Mouse (Mus musculus) granulocyte monocyte progenitor cell, adult 5-6 weeks (primary cell): ENCODE data around the gene Eps15l1. TPM values are rescaled to one million over a fixed set of nuclear protein-coding genes. Genes with fewer than 3 reads are reported as not detected.

Experiments used
- ATAC-seq: replicated peaks from 2 replicates; pipeline ENCODE4 v1.8.0; 2016; ENCODE audit warnings: mild to moderate bottlenecking, moderate TSS enrichment, inconsistent platforms; ENCODE audit not compliant: poor library complexity, severe bottlenecking
- total RNA-seq, 2 experiments: library from RNA; stranded (forward) in 1 of 2; stranded (reverse) in 1 of 2; fragments of 200-712, 200-1000 nt in 1 of 2; fragments of >200 nt in 1 of 2; fragmentation: Nextera tagmentation in 1 of 2; gene quantifications; 2 replicates each; pipeline ENCODE4 v1.2.3; 2014 to 2017

Gene Eps15l1
- total RNA-seq (2014; fragmentation: Nextera tagmentation) (58.3 and 64.3 TPM in 2 replicates), total RNA-seq (2017) (34.8 and 38.6 TPM in 2 replicates)

GRCm38 (mm10) chr8:72421362-72422335 lies at the start of gene Eps15l1:
TSS of gene Eps15l1 (minus strand) at chr8:72421460.
- peak; percentile 90 for ATAC-seq

- ATAC-seq: no peak
These were observed 49.4 kb upstream of the Eps15l1 start for GRCm38 (mm10) chr8:72470684-72471083.

GRCm38 (mm10) chr8:72469984-72470383 lies 48.7 kb upstream of the Eps15l1 start:
- ATAC-seq: no peak

GRCm38 (mm10) chr8:72469243-72469642 lies 48.0 kb upstream of the Eps15l1 start:
- ATAC-seq: no peak

- ATAC-seq: no peak
These were observed 43.0 kb upstream of the Eps15l1 start for GRCm38 (mm10) chr8:72464211-72464610.

GRCm38 (mm10) chr8:72459881-72460533 lies 38.7 kb upstream of the Eps15l1 start:
- no peak for ATAC-seq

- no peak for ATAC-seq
These were observed 37.2 kb upstream of the Eps15l1 start for GRCm38 (mm10) chr8:72458457-72458856.

GRCm38 (mm10) chr8:72457806-72458205 lies 36.5 kb upstream of the Eps15l1 start:
- ATAC-seq: no peak

- ATAC-seq: no peak
These were observed 34.1 kb upstream of the Eps15l1 start for GRCm38 (mm10) chr8:72455317-72455716.

- no peak for ATAC-seq
These were observed 32.6 kb upstream of the Eps15l1 start for GRCm38 (mm10) chr8:72453904-72454303.

GRCm38 (mm10) chr8:72451516-72451915 lies 30.3 kb upstream of the Eps15l1 start:
- ATAC-seq: no peak

- no peak for ATAC-seq
These were observed 23.8 kb upstream of the Eps15l1 start for GRCm38 (mm10) chr8:72445071-72445470.

- ATAC-seq: no peak
These were observed 22.7 kb upstream of the Eps15l1 start for GRCm38 (mm10) chr8:72443994-72444350.

- peak; percentile 99 for ATAC-seq
These were observed 22.2 kb upstream of the Eps15l1 start, which contains the start of the genes Calr3 and 1700030K09Rik for GRCm38 (mm10) chr8:72443338-72443993. TSS of gene Calr3 (minus strand) at chr8:72443870. TSS of gene 1700030K09Rik (plus strand) at chr8:72443880.

GRCm38 (mm10) chr8:72438248-72439015 lies 17.2 kb upstream of the Eps15l1 start:
- no peak for ATAC-seq

GRCm38 (mm10) chr8:72434952-72435351 lies 13.7 kb upstream of the Eps15l1 start:
- no peak for ATAC-seq

- no peak for ATAC-seq
These were observed 8.4 kb upstream of the Eps15l1 start for GRCm38 (mm10) chr8:72429676-72430075.

- no peak for ATAC-seq
These were observed 1.7 kb upstream of the Eps15l1 start for GRCm38 (mm10) chr8:72422926-72423325.

GRCm38 (mm10) chr8:72420571-72421361 lies 494 bp downstream of the Eps15l1 start:
- peak; percentile 57 for ATAC-seq
